Comparison of ENCODE assay signal across 8 mouse cellular contexts in genomic region chr1:86532362-86533051, GRCm38 (mm10). TPM values are rescaled to one million over a fixed set of nuclear protein-coding genes. Genes with fewer than 3 reads are reported as not detected.
DNase-seq lines count a peak whose midpoint lies in the region; ATAC-seq and TF ChIP-seq lines count a peak whose summit lies in the region.

No protein-coding gene starts in this region.

- H3K4me1 ChIP-seq in CH12.LX (ENCODE audit: control insufficient read depth in 1 of 2, insufficient read depth in 2 of 2) = peaks cover 3 to 30% of the 10 kb centered on the region in 2 experiments; a peak in 3 of 4 replicates
- peaks cover 31% of the 10 kb centered on the region for H3K4me1 ChIP-seq in forebrain, embryonic 13.5 days
- peaks cover 30% of the 10 kb centered on the region for H3K4me1 ChIP-seq in liver, embryonic 16.5 days (ENCODE audit: control insufficient read depth, low read depth, low read length)
- H3K4me1 ChIP-seq in neural tube, embryonic 13.5 days (replicated peaks) = peaks cover 35% of the 10 kb centered on the region

- H3K4me2 ChIP-seq in CH12.LX (ENCODE audit: insufficient read depth, low read depth, poor library complexity, severe bottlenecking) = peak overlapping the region; percentile 42
- peak overlapping the region; percentile 31 for H3K4me2 ChIP-seq in forebrain, embryonic 13.5 days
- peak overlapping the region; percentile 25; the same call in 1 of the 2 replicates for H3K4me2 ChIP-seq in liver, embryonic 16.5 days (ENCODE audit: low read depth, low read length)
- H3K4me2 ChIP-seq in neural tube, embryonic 13.5 days = peak overlapping the region; percentile 38

- H3K27me3 ChIP-seq in CH12.LX (replicated peaks) = no peaks in the 10 kb centered on the region
- no peaks in the 10 kb centered on the region for H3K27me3 ChIP-seq in forebrain, embryonic 13.5 days
- no peaks in the 10 kb centered on the region for H3K27me3 ChIP-seq in liver, embryonic 16.5 days (ENCODE audit: control insufficient read depth, insufficient read depth, low read depth, low read length)
- H3K27me3 ChIP-seq in neural tube, embryonic 13.5 days = no peaks in the 10 kb centered on the region

- intact Hi-C loops in heart, postnatal 10 days (cut with DNase I) = loop anchor here (1.0 to 5.0 kb wide), 3 partner anchors 31 to 170 kb away; no protein-coding TSS in a partner anchor

- H3K4me3 ChIP-seq in CH12.LX (replicated peaks in 1 of 3; ENCODE audit: low read depth in 2 of 3, low read length in 2 of 3, poor library complexity in 1 of 3) = no peak overlapping the region
- H3K4me3 ChIP-seq in forebrain, embryonic 13.5 days = 0 out of 2 replicates have a peak overlapping the region, but pooled peaks have one; percentile 17
- no peak overlapping the region for H3K4me3 ChIP-seq in liver, embryonic 16.5 days (ENCODE audit: low read depth, low read length)
- peak overlapping the region; percentile 9; the same call in 1 of the 2 replicates for H3K4me3 ChIP-seq in neural tube, embryonic 13.5 days

- peak; percentile 96 for DNase-seq in CH12.LX (ENCODE audit: extremely low read depth)
- DNase-seq in c-Kit-positive CD71-positive TER-119-positive erythroid progenitor cells, embryonic 14.5 days (ENCODE audit: low spot score) = peak; percentile 98
- peak; percentile 94 to 98 for DNase-seq in heart, postnatal 10 days
- peak; percentile 97 to 98 for DNase-seq in kidney, postnatal 4 days
- DNase-seq in telencephalon, adult 2 months (ENCODE audit: low read depth, low spot score) = peak; percentile 77

- H3K79me2 ChIP-seq in CH12.LX (replicated peaks; ENCODE audit: control insufficient read depth, extremely low read depth, insufficient read depth, poor library complexity, severe bottlenecking) = peaks cover 37% of the 10 kb centered on the region

- dilution Hi-C loops in CH12.LX (cut with MboI; ENCODE audit: extremely low pct_ligation_motif_present, extremely low pct_unique_long_range_greater_than_20kb, low sequenced_read_pairs) = no loop called here

- H3K9me3 ChIP-seq in CH12.LX (replicated peaks; ENCODE audit: low read length) = no peaks in the 10 kb centered on the region
- no peaks in the 10 kb centered on the region for H3K9me3 ChIP-seq in forebrain, embryonic 13.5 days (replicated peaks)
- no peaks in the 10 kb centered on the region for H3K9me3 ChIP-seq in liver, embryonic 16.5 days (replicated peaks; ENCODE audit: control insufficient read depth, low read length)
- H3K9me3 ChIP-seq in neural tube, embryonic 13.5 days = no peaks in the 10 kb centered on the region

- ATAC-seq in forebrain, embryonic 13.5 days = peak; percentile 59
- ATAC-seq in liver, embryonic 16.5 days (ENCODE audit: low read depth) = peak; percentile 55
- peak; percentile 60 for ATAC-seq in neural tube, embryonic 13.5 days (ENCODE audit: low read depth)

- peak overlapping the region; percentile 36; the same call in 1 of the 2 replicates for H3K27ac ChIP-seq in CH12.LX (ENCODE audit: insufficient read depth, low read depth)
- peak overlapping the region; percentile 76 for H3K27ac ChIP-seq in forebrain, embryonic 13.5 days
- H3K27ac ChIP-seq in liver, embryonic 16.5 days (ENCODE audit: low read length) = peak overlapping the region; percentile 49
- H3K27ac ChIP-seq in neural tube, embryonic 13.5 days (replicated peaks) = peak overlapping the region; percentile 70

- in situ Hi-C loops in CH12.LX (cut with MboI; ENCODE audit: low pct_ligation_motif_present, low pct_unique_long_range_greater_than_20kb, low sequenced_read_pairs) = loop anchor here (5.0 kb wide), 1 partner anchor 90 kb away; no protein-coding TSS in a partner anchor

- no peak; the same call in 1 of the 2 replicates for TF ChIP-seq POLR2A in CH12.LX (IDR thresholded peaks at IDR 0.05; ENCODE audit: low read depth, low read length)

- peak; percentile 70 to 97 for TF ChIP-seq CTCF in CH12.LX (conservative IDR thresholded peaks at IDR 0.05 in 1 of 2, IDR thresholded peaks at IDR 0.05 in 1 of 2; ENCODE audit: low read depth in 2 of 2, low read length in 2 of 2)

- TF ChIP-seq RAD21 in CH12.LX (IDR thresholded peaks at IDR 0.05; ENCODE audit: low read depth, low read length) = peak; percentile 95

- 0 out of 2 replicates have a peak overlapping the region, but pooled peaks have one; percentile 1 for H3K9ac ChIP-seq in CH12.LX (ENCODE audit: insufficient read depth, low read depth)
- H3K9ac ChIP-seq in forebrain, embryonic 13.5 days = 0 out of 2 replicates have a peak overlapping the region, but pooled peaks have one; percentile 41
- H3K9ac ChIP-seq in liver, embryonic 16.5 days (ENCODE audit: low read depth, low read length) = no peak overlapping the region
- H3K9ac ChIP-seq in neural tube, embryonic 13.5 days = peak overlapping the region; percentile 55; the same call in 1 of the 2 replicates

- H3K36me3 ChIP-seq in CH12.LX (replicated peaks in 1 of 2; ENCODE audit: control insufficient read depth in 1 of 2, insufficient read depth in 1 of 2, low read length in 1 of 2) = peaks cover 19 to 37% of the 10 kb centered on the region in 2 experiments
- peaks cover 36% of the 10 kb centered on the region for H3K36me3 ChIP-seq in forebrain, embryonic 13.5 days (ENCODE audit: poor library complexity, severe bottlenecking)
- peaks cover 13% of the 10 kb centered on the region for H3K36me3 ChIP-seq in liver, embryonic 16.5 days (ENCODE audit: control insufficient read depth, insufficient read depth)
- peaks cover 25% of the 10 kb centered on the region for H3K36me3 ChIP-seq in neural tube, embryonic 13.5 days

- no peak for TF ChIP-seq EP300 in CH12.LX (IDR thresholded peaks at IDR 0.05; ENCODE audit: low read length)

- WGBS in forebrain, embryonic 13.5 days = 25% methylated on average over 11 of the region's 11 CpGs
- 23% methylated on average over 11 of the region's 11 CpGs for WGBS in liver, embryonic 16.5 days (ENCODE audit: insufficient replicate concordance)
- WGBS in neural tube, embryonic 13.5 days = 21% methylated on average over 11 of the region's 11 CpGs

TF ChIP-seq in CH12.LX, 34 proteins besides CTCF, POLR2A, EP300 and RAD21:
- TF ChIP-seq MAZ (IDR thresholded peaks at IDR 0.05; ENCODE audit: low read depth, low read length) (peak; percentile 54; the same call in 1 of the 2 replicates), MXI1 (IDR thresholded peaks at IDR 0.05; ENCODE audit: low read depth, low read length) (peak; percentile 61; the same call in 1 of the 2 replicates), CHD2 (IDR thresholded peaks at IDR 0.05; ENCODE audit: low read length) (no peak), IRF4 (IDR thresholded peaks at IDR 0.05; ENCODE audit: low read depth, low read length) (0 out of 2 replicates have a peak, but pooled peaks have one; percentile 28), ZC3H11A (IDR thresholded peaks at IDR 0.05; ENCODE audit: low read depth, low read length) (peak; percentile 79), SMC3 (IDR thresholded peaks at IDR 0.05; ENCODE audit: low read depth, low read length) (peak; percentile 94), USF2 (conservative IDR thresholded peaks at IDR 0.05; ENCODE audit: low read depth, low read length) (no peak), JUND (conservative IDR thresholded peaks at IDR 0.05; ENCODE audit: low read depth, low read length) (0 out of 2 replicates have a peak, but pooled peaks have one; percentile 21), MEF2A (IDR thresholded peaks at IDR 0.05; ENCODE audit: borderline replicate concordance, low read depth, low read length) (0 out of 2 replicates have a peak, but pooled peaks have one; percentile 64), MAFK (IDR thresholded peaks at IDR 0.05; ENCODE audit: insufficient replicate concordance, low read length) (no peak), SIN3A (IDR thresholded peaks at IDR 0.05; ENCODE audit: low read length) (peak; percentile 63; the same call in 1 of the 2 replicates), MYC (IDR thresholded peaks at IDR 0.05; ENCODE audit: low read depth, low read length) (0 out of 2 replicates have a peak, but pooled peaks have one; percentile 30)

RNA-seq across cellular contexts. Expression of gene Ptma, which starts 6.0 kb away (rescaled TPM):
- total RNA-seq in CH12.LX (2012; rRNA removed) (2,835 and 3,525 TPM in 2 replicates), CH12.LX (2014; rRNA removed) (5,060 and 5,084 TPM in 2 replicates)
- polyA plus RNA-seq in CH12.LX (2012; ENCODE audit: insufficient read length, low read depth) = 4,957 and 5,324 TPM in 2 replicates
- 2,754 and 3,239 TPM in 2 replicates for polyA plus RNA-seq in forebrain, embryonic 13.5 days (2015; fragmentation: Nextera tagmentation; extraction: Ambion mirVana)
- total RNA-seq in heart, postnatal 10 days (2021) = 100 to 1,000 TPM; 535 to 599 TPM
- polyA plus RNA-seq in liver, embryonic 16.5 days (2015; fragmentation: Nextera tagmentation; extraction: Ambion mirVana) = 500 and 746 TPM in 2 replicates
- 2,347 and 2,536 TPM in 2 replicates for polyA plus RNA-seq in neural tube, embryonic 13.5 days (2015; fragmentation: Nextera tagmentation; extraction: Ambion mirVana)

RNA-seq across cellular contexts. Expression of gene Pde6d, which starts 49.9 kb away (rescaled TPM):
- total RNA-seq in CH12.LX (2012; rRNA removed) = 6.6 and 7.1 TPM in 2 replicates
- total RNA-seq in CH12.LX (2014; rRNA removed) = 23.2 and 24.2 TPM in 2 replicates
- 16.8 and 20.8 TPM in 2 replicates for polyA plus RNA-seq in CH12.LX (2012; ENCODE audit: insufficient read length, low read depth)
- 78.5 and 84.4 TPM in 2 replicates for polyA plus RNA-seq in forebrain, embryonic 13.5 days (2015; fragmentation: Nextera tagmentation; extraction: Ambion mirVana)
- 10 to 100 TPM; 37.9 to 40.9 TPM for total RNA-seq in heart, postnatal 10 days (2021)
- 20.2 and 21.7 TPM in 2 replicates for polyA plus RNA-seq in liver, embryonic 16.5 days (2015; fragmentation: Nextera tagmentation; extraction: Ambion mirVana)
- 97.0 and 103 TPM in 2 replicates for polyA plus RNA-seq in neural tube, embryonic 13.5 days (2015; fragmentation: Nextera tagmentation; extraction: Ambion mirVana)

RNA-seq across cellular contexts. Expression of gene Cops7b, which starts 50.2 kb away (rescaled TPM):
- 21.2 and 25.1 TPM in 2 replicates for total RNA-seq in CH12.LX (2012; rRNA removed)
- 19.8 and 21.3 TPM in 2 replicates for total RNA-seq in CH12.LX (2014; rRNA removed)
- polyA plus RNA-seq in CH12.LX (2012; ENCODE audit: insufficient read length, low read depth) = 31.3 and 31.5 TPM in 2 replicates
- 60.5 and 64.7 TPM in 2 replicates for polyA plus RNA-seq in forebrain, embryonic 13.5 days (2015; fragmentation: Nextera tagmentation; extraction: Ambion mirVana)
- 10 to 100 TPM; 11.0 to 12.6 TPM for total RNA-seq in heart, postnatal 10 days (2021)
- polyA plus RNA-seq in liver, embryonic 16.5 days (2015; fragmentation: Nextera tagmentation; extraction: Ambion mirVana) = 11.6 and 11.8 TPM in 2 replicates
- 53.5 and 60.6 TPM in 2 replicates for polyA plus RNA-seq in neural tube, embryonic 13.5 days (2015; fragmentation: Nextera tagmentation; extraction: Ambion mirVana)

Comparison
In these comparisons a context has a peak if more than half of its experiments do, and no peak if none do; other contexts are left out.
1. H3K4me3 ChIP-seq: peak in forebrain, embryonic 13.5 days (single experiment) and neural tube, embryonic 13.5 days (single experiment); none in CH12.LX (0 of 3) and liver, embryonic 16.5 days (single experiment).
2. Peak in every context shown above with its lines, with median percentiles within 50 percentile points of each other: DNase-seq, H3K27ac ChIP-seq, H3K4me2 ChIP-seq and ATAC-seq.